Mouse (Mus musculus): ENCODE results near the gene Lgals12.

Gene Lgals12

DNA sequence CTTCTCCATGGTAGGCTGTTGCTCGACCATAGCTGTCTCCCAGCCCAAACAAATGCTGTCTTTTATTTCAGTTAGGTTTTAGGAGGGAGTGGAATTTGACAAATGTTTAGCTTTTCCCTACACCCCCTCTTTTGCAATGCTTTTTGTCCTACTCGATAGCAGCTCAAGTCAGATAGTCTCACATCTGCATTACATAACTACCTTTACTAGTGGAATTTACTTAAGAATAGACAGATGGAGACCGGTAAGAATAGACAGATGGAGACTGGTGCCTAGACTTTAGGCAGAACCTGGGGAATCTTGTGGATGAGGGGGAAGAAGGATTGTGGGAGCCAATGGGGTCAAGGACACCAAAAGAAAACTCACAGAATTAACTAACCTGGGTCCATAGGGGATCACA is 23.4 kb downstream of the Lgals12 start:
- DNase-seq (ENCODE audit: low spot score in 2 of 2), result no peak

DNA sequence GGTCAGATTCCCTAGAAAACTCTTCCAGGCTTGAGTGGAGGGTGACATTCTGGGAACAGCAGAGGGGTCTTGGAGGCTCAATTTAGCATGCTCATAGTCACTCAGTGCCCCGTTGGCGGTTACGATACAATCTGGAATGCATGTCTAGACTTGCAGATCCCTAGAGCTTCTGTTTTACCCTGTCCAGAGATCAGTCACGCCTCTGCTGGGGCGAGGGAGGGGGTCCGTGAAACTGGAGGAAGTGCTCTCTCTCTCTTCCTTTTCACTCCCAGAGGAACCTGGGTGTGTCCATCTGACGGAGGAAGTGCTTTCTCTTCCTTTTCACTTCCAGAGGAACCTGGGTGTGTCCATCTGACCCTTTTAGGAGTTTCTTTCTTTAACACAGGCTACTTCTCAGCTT is 23.9 kb downstream of the Lgals12 start:
- DNase-seq (ENCODE audit: low spot score in 2 of 2), result no peak

DNA sequence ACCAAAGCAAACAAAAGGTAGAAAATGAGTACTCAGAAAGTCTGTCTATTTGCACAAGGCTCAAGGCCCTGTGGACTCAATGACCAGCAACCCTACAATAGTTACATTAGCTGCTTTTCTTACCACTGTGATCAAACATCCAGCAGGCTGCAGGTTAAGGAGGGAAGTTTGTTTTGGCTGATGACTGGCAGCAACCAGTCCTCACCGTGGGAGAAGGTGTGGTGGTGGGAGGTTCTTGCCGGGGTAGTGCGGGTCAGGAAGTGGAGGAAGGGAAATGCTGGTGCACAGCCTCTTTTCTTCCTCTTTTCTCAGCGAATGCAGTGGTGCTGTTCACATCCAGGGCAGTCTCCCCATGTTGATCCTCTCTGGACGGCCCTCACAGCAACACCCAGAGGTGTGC is 26.0 kb downstream of the Lgals12 start:
- no peak for DNase-seq (ENCODE audit: low spot score in 2 of 2)

DNA sequence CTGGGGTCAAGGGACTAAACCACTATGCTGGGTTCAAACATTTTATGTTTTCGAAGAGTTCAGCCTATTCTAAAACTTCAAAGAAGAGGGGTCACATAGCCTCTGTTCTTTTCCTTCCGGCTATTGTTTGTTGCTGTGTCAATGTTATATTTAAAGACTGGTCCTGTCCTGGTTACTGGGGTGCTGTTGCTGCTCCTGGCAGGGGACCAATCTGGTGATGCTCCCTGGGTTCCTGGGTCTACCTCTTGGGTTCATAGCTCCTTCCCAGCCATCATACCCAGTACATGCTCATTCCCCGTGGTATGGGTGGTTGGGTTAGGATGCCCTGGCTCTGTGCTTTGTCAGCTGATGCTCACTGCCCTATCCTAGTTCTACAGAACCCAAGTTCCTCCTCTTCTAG is 29.3 kb downstream of the Lgals12 start:
- DNase-seq (ENCODE audit: low spot score in 2 of 2), result no peak

GRCm38 (mm10) chr19:7576180-7576579 is 30.8 kb downstream of the Lgals12 start:
- no peak for DNase-seq (ENCODE audit: low spot score in 2 of 2)

GRCm38 (mm10) chr19:7569650-7570049 is 37.3 kb downstream of the Lgals12 start:
- no peak for DNase-seq (ENCODE audit: low spot score in 2 of 2)

- DNase-seq (ENCODE audit: low spot score in 2 of 2), result no peak
Observed at GRCm38 (mm10) chr19:7568364-7568763, 38.6 kb downstream of the Lgals12 start.

- no peak for DNase-seq (ENCODE audit: low spot score in 2 of 2)
Observed at GRCm38 (mm10) chr19:7566826-7567225, 40.2 kb downstream of the Lgals12 start.

DNA sequence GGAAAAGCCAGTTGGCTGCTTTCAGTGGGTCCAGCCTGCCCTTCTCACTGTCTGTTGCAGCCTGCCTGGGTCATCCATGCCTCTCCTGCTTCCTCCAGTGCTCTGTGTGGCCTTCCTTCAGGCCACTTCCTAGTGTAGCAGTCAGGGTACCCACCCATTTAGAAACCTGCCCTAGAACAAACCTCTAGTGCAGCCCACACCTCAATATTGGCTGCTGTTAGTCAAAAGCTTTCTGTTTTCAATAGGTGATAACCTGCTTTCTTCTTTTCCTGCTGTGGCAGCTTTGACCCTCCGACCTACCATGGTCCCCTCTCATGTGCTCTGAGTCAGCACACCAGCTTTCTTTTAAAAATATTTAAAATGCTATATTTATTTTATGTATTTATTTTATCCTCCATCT is 42.5 kb downstream of the Lgals12 start:
- no peak for DNase-seq (ENCODE audit: low spot score in 2 of 2)

GRCm38 (mm10) chr19:7563676-7564075 is 43.3 kb downstream of the Lgals12 start:
- DNase-seq (ENCODE audit: low spot score in 2 of 2), result no peak

DNA sequence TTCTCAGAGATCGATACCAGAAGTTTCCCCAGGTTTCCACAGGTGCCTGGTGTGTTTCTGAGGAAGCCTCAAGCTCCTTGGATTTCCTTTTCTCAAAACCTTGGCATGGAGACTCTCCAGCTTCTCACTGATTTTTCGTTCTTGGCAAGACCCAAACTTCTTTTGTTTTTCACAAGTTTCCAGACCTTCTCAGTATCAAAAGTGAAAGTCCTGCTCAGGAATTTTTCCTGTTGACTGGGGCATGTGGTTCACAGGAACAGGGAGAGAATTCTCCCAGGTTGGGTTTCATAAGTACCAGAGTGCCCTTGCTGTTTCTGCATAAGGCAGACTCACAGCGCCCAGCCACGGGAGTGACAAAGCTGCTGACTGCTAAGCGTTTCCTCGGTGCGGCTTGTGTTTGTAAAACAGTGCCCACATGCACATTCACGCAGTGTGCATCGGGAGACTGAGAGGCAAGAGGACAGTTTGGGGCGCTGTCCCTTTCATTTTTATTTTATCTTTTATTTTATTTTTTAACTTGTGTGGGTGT is 44.3 kb downstream of the Lgals12 start:
- DNase-seq (ENCODE audit: low spot score in 2 of 2), result no peak

- DNase-seq (ENCODE audit: low spot score in 2 of 2), result no peak
Observed at GRCm38 (mm10) chr19:7561456-7561855, 45.5 kb downstream of the Lgals12 start.

DNA sequence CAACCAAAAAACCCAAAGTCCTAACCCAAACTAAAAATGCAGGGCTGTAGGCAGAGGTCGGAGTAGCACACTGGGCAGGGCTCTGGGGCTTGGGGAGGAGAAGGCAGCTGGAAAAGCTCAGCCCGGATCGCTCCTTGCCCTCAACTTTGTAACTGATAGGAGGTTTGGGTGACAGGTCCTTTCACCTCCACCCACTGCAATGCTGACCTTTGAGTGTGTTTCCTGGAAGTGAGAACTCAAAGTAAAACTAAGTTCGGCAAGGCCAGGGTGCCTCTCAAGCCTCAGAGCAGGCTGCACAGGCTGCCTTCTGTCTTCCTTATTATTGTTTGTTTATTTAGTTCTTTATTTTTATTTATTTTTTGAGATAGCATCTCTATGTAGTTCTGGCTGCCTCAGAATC is 47.0 kb downstream of the Lgals12 start:
- no peak for DNase-seq (ENCODE audit: low spot score in 2 of 2)

- DNase-seq (ENCODE audit: low spot score in 2 of 2), result no peak
Observed at GRCm38 (mm10) chr19:7558675-7559074, 48.3 kb downstream of the Lgals12 start.

- DNase-seq (ENCODE audit: low spot score in 2 of 2), result no peak
Observed at GRCm38 (mm10) chr19:7557844-7558243, 49.1 kb downstream of the Lgals12 start.

- peak in 1 of 2 experiments; percentile 36 for DNase-seq (ENCODE audit: low spot score in 2 of 2)
Observed at GRCm38 (mm10) chr19:7557328-7557822, 49.6 kb downstream of the Lgals12 start, which contains the start of gene Pla2g16. Gene Pla2g16 (plus strand): TSS chr19:7557459.

GRCm38 (mm10) chr19:7556641-7557040 is 50.4 kb downstream of the Lgals12 start:
- DNase-seq (ENCODE audit: low spot score in 2 of 2), result no peak

- DNase-seq (ENCODE audit: low spot score in 2 of 2), result no peak
Observed at GRCm38 (mm10) chr19:7554881-7555280, 52.1 kb downstream of the Lgals12 start.

- DNase-seq (ENCODE audit: low spot score in 2 of 2), result no peak
Observed at GRCm38 (mm10) chr19:7553441-7553840, 53.6 kb downstream of the Lgals12 start.

DNA sequence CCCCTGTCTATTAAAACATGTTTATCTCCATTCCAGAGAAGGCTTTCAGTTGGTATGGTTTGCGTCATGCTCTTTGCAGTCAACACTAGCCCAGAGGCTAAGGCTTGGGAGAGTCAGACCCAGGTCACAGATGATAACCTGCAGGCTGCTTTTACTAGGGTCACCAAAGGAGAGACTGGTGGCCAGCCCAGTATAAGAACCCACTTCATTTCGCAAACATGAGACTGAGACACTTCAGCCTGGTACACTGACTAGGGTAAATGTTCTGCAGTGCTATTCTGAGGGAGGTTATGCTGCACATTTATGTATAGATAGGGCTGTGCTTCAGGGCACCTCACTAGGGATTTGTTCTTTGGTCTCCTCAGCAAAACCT is 54.7 kb downstream of the Lgals12 start:
- no peak for DNase-seq (ENCODE audit: low spot score in 2 of 2)

GRCm38 (mm10) chr19:7551550-7552300 is 55.3 kb downstream of the Lgals12 start:
- DNase-seq (ENCODE audit: low spot score in 2 of 2), result no peak

DNA sequence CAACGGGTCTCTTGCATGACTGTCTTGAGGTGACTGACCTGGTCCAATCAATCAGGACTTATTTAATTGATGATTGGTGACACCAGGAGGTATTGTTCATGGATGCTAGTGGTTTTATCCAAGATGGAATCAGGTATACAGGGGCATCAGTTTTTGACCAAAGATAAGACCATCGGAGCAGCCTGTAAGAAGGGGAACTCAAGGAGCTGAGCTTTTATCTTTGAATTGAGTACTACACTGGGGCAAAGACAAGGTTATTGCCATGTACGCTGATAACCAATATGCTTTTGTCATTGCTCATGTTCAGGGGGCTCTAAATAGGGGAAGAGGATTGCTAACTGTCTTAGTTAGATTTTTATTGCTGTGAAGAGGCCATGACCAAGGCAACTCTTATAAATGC is 58.1 kb downstream of the Lgals12 start:
- DNase-seq (ENCODE audit: low spot score in 2 of 2), result no peak
